Mouse (Mus musculus) midbrain, embryonic 16.5 days (tissue): Measurements from ENCODE around the gene Lpp. TPM values are rescaled to one million over a fixed set of nuclear protein-coding genes. Genes with fewer than 3 reads are reported as not detected.
A peak's percentile ranks its signal among the peaks of the same experiment; 100 is the strongest.

Experiments
- ATAC-seq: fragments of 200-750 bp; cut with Nextera tagmentation; 2 replicates; pipeline ENCODE4 v1.8.0; 2017; ENCODE audit warnings: moderate TSS enrichment
- H3K27ac ChIP-seq: fragments of 300-500 bp; sonication (generic); 2 replicates; pipeline ENCODE4 v1.5.1; 2014; ENCODE audit warnings: mild to moderate bottlenecking, low read length, mixed read lengths
- H3K27me3 ChIP-seq: fragments of 300-500 bp; sonication (generic); 2 replicates; pipeline ENCODE4 v1.6.1; 2014; ENCODE audit warnings: low read depth, low read length, mixed read lengths; ENCODE audit not compliant: control insufficient read depth, insufficient read depth
- H3K36me3 ChIP-seq: fragments of 300-500 bp; sonication (generic); 2 replicates; pipeline ENCODE4 v1.6.1; 2014; ENCODE audit warnings: mild to moderate bottlenecking, low read length, moderate library complexity, mixed read lengths; ENCODE audit not compliant: control insufficient read depth, insufficient read depth
- H3K4me1 ChIP-seq: fragments of 300-500 bp; sonication (generic); 2 replicates; pipeline ENCODE4 v1.6.1; 2014; ENCODE audit warnings: mild to moderate bottlenecking, low read length, mixed read lengths; ENCODE audit not compliant: control insufficient read depth, insufficient read depth
- H3K4me2 ChIP-seq: fragments of 300-500 bp; sonication (generic); 2 replicates; pipeline ENCODE4 v1.6.1; 2014; ENCODE audit warnings: mild to moderate bottlenecking, low read length, mixed read lengths
- H3K4me3 ChIP-seq: fragments of 300-500 bp; sonication (generic); 2 replicates; pipeline ENCODE4 v1.5.1; 2014; ENCODE audit warnings: low read depth, mild to moderate bottlenecking, low read length, moderate library complexity, mixed read lengths
- H3K9ac ChIP-seq: fragments of 300-500 bp; sonication (generic); 2 replicates; pipeline ENCODE4 v1.6.1; 2014; ENCODE audit warnings: low read depth, low read length, mixed read lengths
- H3K9me3 ChIP-seq: fragments of 300-500 bp; sonication (generic); replicated peaks from 2 replicates; pipeline ENCODE4 v1.6.1; 2014; ENCODE audit warnings: mild to moderate bottlenecking, low read length, mixed read lengths; ENCODE audit not compliant: control insufficient read depth, poor library complexity, severe bottlenecking
- WGBS: fragments of 180-500 bp; shearing (Covaris S2); extraction: QIAGEN DNeasy Blood & Tissue Kit; methylation state at CpG from one replicate; pipeline ENCODE4 v1.1.7; 2014; 5-methylcytosine and 5-hydroxymethylcytosine counted together
- polyA plus RNA-seq: library from polyadenylated mRNA; unstranded; fragments of >200 nt; fragmentation: Nextera tagmentation; extraction: Ambion mirVana; gene quantifications from 2 replicates; pipeline ENCODE4 v1.2.1, GENCODE M21; 2015

Gene Lpp
- polyA plus RNA-seq, 1 experiment from 2014 or later: 10.7 TPM

DNA sequence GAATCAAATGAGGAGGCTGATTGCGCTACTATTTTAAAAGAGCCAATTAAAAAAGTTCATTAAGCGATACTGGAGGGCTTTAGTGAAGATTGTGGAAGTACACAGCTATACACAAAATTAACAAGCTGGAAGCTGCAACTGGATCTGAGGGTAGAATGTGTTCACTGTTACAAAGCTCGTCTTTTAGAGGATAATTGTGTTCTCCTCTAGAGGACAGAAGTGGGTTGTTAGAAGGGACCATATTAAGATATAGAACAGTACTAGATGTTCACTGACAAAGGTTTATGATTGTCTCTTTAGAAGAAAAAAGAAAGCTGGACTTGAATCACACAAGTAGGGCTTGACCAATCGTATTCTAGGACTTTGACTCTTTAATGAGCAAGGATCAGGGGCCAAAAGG lies 27.4 kb upstream of the Lpp start:
- ATAC-seq: no peak
- Histone ChIP-seq H3K9ac (no peak overlapping the region), H3K4me1 (no peaks in the 10 kb centered on the region), H3K9me3 (no peaks in the 10 kb centered on the region), H3K4me2 (no peak overlapping the region), H3K4me3 (no peak overlapping the region), H3K27ac (no peak overlapping the region), H3K36me3 (no peaks in the 10 kb centered on the region), H3K27me3 (no peaks in the 10 kb centered on the region)
- WGBS: 66% methylated on average over 4 of the region's 4 CpGs

DNA sequence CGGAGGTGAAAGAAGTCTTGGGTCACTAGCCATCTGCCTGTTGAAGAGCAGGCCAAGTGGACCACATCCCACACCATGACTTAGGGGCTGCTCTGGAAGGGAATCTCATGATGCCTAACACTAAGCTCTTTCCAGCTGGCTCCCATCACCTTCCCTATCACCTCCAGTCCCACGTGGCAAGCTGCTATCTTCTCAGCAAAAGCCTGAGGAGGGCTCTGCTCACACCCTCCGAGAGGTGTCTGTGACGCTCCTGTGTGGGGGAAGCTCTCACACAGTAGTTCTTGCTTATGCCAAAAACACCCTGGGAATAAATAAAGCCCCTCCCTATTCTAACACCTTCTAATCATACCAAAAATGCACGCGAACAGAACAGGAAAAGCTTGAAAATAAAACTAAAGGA lies 26.2 kb upstream of the Lpp start:
- WGBS: 80% methylated on average over 6 of the region's 6 CpGs
- H3K4me1 ChIP-seq: no peaks in the 10 kb centered on the region
- no peak for ATAC-seq
- H3K4me2 ChIP-seq: no peak overlapping the region
- no peaks in the 10 kb centered on the region for H3K27me3 ChIP-seq
- no peaks in the 10 kb centered on the region for H3K9me3 ChIP-seq
- no peak overlapping the region for H3K27ac ChIP-seq
- no peak overlapping the region for H3K9ac ChIP-seq
- H3K4me3 ChIP-seq: no peak overlapping the region
- H3K36me3 ChIP-seq: no peaks in the 10 kb centered on the region

DNA sequence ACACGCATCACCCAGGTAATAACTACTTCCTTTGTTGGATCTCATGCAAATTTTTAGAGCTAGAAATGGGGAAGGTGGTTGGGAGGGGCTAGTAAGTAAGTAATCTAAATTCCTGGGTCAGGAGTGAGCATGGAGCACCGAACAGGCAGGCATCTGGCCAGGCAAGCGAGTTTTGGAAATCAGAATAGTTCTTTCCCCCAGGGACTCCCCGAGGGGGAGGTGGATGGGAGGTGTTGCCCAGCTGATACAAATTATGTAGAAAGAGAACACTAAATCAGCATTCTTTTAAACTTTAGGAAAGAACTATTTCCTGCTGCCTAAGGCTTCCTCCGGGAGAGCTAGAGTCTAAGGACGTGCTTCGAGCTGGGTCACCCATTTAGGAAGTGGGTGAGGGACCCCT lies 25.8 kb upstream of the Lpp start:
- 78% methylated on average over 7 of the region's 7 CpGs for WGBS
- no peak overlapping the region for H3K4me3 ChIP-seq
- no peaks in the 10 kb centered on the region for H3K4me1 ChIP-seq
- no peaks in the 10 kb centered on the region for H3K36me3 ChIP-seq
- H3K27ac ChIP-seq: no peak overlapping the region
- no peak for ATAC-seq
- no peaks in the 10 kb centered on the region for H3K9me3 ChIP-seq
- no peak overlapping the region for H3K9ac ChIP-seq
- H3K4me2 ChIP-seq: no peak overlapping the region
- no peaks in the 10 kb centered on the region for H3K27me3 ChIP-seq

DNA sequence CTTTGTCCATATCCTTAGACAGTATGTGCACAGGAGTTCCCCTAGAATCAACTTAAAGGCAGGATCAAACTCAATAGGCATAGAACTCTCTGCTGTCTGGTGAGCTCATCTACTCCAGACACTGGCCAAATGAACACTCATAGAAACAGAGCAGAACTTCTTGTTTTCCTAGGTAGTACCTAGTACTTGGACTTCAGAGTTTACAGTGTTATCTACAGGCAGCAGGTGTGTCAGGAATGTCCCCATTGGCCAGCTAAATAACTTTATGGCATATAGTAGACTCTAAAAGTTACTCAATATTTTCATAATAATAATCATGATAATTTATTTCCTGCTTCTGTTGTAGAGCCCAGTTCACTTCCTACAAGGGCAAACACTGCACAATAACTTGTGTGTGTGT lies 16.8 kb upstream of the Lpp start:
- no peak overlapping the region for H3K4me3 ChIP-seq
- H3K4me2 ChIP-seq: no peak overlapping the region
- H3K36me3 ChIP-seq: no peaks in the 10 kb centered on the region
- ATAC-seq: no peak
- H3K9me3 ChIP-seq: no peaks in the 10 kb centered on the region
- no peak overlapping the region for H3K27ac ChIP-seq
- no peaks in the 10 kb centered on the region for H3K4me1 ChIP-seq
- no peaks in the 10 kb centered on the region for H3K27me3 ChIP-seq
- H3K9ac ChIP-seq: no peak overlapping the region

DNA sequence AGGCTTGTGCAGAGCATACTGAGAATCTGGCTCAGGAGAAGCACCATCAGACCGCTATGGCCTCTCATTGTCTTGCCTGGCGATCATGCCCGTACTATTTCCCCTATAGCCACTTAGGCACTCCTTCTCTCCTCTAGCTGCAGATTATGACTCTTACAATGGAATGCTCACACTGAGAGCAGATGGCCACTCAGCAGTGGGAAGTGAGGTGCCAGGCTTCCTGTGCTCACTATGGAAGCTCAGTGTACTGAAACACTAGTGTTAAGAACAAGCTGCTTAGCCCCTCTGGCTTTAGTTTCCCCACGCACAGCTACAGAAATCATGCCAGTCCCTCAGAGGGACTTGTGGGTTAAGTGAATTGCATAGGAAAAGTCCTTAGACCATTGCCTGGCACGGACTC lies 2.7 kb upstream of the Lpp start:
- Histone ChIP-seq H3K27ac (no peak overlapping the region), H3K9ac (no peak overlapping the region), H3K4me2 (no peak overlapping the region), H3K4me1 (peaks cover 5% of the 10 kb centered on the region; the same call in 1 of the 2 replicates), H3K36me3 (no peaks in the 10 kb centered on the region), H3K4me3 (no peak overlapping the region), H3K9me3 (no peaks in the 10 kb centered on the region), H3K27me3 (no peaks in the 10 kb centered on the region; the same call in 1 of the 2 replicates)
- ATAC-seq: no peak
- WGBS: 77% methylated on average over 5 of the region's 5 CpGs

DNA sequence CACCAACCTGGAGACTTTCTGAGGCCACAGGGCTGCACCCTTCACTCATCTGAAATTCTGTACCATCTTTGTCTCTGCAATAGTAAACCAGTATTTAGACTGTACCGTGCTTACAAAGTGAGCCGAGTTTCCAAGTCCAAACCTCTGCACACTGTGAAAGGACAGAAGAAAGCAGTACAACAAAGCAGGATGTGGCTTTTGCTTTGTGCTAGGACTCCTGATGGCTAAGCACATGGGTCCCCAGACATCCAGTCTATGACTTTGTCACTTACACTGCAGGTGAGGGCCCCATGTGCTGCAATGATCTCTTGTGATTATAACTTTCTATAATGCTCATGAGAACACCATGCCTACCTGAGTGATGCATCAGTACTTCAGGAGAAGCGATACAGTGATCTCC lies 2.2 kb upstream of the Lpp start:
- Histone ChIP-seq H3K4me3 (no peak overlapping the region), H3K27ac (no peak overlapping the region), H3K9me3 (no peaks in the 10 kb centered on the region), H3K27me3 (no peaks in the 10 kb centered on the region; the same call in 1 of the 2 replicates), H3K36me3 (no peaks in the 10 kb centered on the region), H3K9ac (no peak overlapping the region), H3K4me1 (peaks cover 5% of the 10 kb centered on the region; the same call in 1 of the 2 replicates), H3K4me2 (no peak overlapping the region)
- ATAC-seq: no peak
- WGBS: 95% methylated on average over 3 of the region's 3 CpGs

DNA sequence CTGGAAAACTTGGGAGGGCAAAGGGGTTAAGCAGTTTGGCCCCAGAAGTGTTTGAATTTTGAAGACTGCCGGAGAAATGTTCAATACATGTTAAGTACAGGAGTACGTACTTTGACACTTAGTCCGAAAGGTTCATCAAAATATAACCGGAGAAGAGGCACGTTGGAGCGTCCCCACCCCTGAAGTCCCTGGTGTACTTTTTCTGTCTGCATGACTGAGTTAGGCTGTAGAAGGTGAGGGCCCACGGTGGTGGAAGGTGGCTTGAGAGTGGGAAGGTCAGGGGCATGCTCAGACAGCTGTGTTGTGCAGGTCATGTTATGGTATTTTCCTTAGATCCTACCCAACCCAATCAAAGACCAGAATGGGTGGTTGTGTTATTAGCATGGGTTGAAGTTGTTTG lies 1.4 kb upstream of the Lpp start:
- H3K4me3 ChIP-seq: no peak overlapping the region
- no peaks in the 10 kb centered on the region for H3K9me3 ChIP-seq
- 93% methylated on average over 7 of the region's 7 CpGs for WGBS
- peaks cover 5% of the 10 kb centered on the region; the same call in 1 of the 2 replicates for H3K4me1 ChIP-seq
- ATAC-seq: no peak
- H3K27me3 ChIP-seq: no peaks in the 10 kb centered on the region; the same call in 1 of the 2 replicates
- no peaks in the 10 kb centered on the region for H3K36me3 ChIP-seq
- H3K4me2 ChIP-seq: no peak overlapping the region
- no peak overlapping the region for H3K9ac ChIP-seq
- no peak overlapping the region for H3K27ac ChIP-seq

DNA sequence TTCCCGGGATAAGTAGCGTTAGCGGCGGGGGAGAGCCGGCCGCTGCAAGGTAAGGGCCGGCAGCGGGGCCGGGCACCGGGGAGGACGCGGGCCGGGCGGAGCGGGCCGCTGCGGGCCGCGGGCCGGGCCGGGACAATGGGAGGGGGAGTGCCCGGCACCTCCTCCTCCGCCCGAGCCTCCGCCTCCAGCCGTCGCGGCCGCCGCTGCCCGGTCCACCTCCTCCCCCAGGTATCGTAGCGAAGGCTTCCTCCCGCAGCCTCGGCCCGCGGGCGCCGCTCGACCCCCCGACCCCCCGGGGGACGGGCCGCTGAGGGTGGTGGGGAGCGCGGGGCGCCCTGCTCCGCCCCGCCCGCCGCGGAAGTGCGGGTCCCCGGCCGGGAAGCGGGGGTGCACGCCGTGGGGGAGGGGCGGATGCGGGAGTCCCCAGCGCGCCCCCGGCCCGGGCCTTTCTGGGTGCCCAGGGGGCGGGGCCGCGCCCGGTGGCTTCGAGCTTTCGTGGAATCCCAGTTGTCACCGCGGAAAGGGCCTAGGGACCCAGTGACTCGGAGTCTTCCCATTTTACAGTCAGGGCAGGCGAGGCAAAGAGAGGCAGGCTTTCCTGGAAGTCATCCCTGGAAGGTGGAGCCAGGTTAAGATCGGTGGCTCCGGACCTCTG lies 376 bp downstream of the Lpp start:
- Histone ChIP-seq H3K4me1 (peaks cover 5% of the 10 kb centered on the region; the same call in 1 of the 2 replicates), H3K4me3 (peak overlapping the region; percentile 80), H3K36me3 (no peaks in the 10 kb centered on the region), H3K27me3 (no peaks in the 10 kb centered on the region; the same call in 1 of the 2 replicates), H3K27ac (peak overlapping the region; percentile 75), H3K9ac (peak overlapping the region; percentile 85), H3K4me2 (peak overlapping the region; percentile 88), H3K9me3 (no peaks in the 10 kb centered on the region)
- ATAC-seq: peak; percentile 76
- under 1% methylated on average over 40 of the region's 76 CpGs for WGBS

DNA sequence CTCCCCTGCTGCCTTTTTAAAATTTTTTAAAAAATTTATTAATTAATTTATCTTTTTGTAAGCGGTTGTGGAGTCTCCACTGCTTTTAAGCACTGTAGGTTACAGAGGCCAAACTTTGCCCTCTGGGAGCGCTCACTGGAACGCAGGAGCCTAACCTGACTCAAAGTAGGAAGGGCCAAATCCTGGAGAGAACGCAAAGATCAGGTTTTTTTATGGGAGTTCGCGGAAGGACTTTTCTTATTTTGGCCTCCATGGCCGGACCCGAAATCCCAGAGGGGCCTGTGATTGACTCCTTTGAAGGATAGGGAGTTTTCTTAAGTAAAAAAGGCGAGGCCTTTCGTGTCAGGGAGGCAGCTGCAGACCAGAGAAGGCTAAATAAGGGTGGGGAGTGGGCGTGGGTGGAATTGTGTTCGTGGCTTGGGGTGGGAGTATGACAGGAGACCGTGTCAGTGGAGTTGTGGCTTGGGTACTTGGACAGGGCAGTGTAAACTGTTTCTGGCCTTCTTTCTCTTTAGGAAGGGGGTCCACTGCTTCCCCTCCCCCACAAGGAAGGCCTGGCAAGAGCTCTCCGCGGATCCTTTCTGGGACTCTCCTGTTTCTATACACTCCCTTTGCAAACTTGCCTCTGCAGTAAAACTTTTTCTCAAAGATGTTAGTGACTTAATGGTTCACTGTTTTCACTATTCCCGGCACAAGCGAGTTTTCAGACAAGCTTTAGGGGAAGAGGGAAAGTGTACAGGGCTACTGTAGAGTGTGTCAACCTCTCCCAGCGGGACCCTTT lies 1.1 kb downstream of the Lpp start:
- ATAC-seq: no peak
- no peaks in the 10 kb centered on the region for H3K36me3 ChIP-seq
- H3K27ac ChIP-seq: no peak overlapping the region
- H3K9ac ChIP-seq: peak overlapping the region; percentile 85
- H3K4me2 ChIP-seq: peak overlapping the region; percentile 88
- 15% methylated on average over 18 of the region's 18 CpGs for WGBS
- H3K4me1 ChIP-seq: peaks cover 5% of the 10 kb centered on the region; the same call in 1 of the 2 replicates
- H3K27me3 ChIP-seq: no peaks in the 10 kb centered on the region; the same call in 1 of the 2 replicates
- H3K4me3 ChIP-seq: peak overlapping the region; percentile 80
- H3K9me3 ChIP-seq: no peaks in the 10 kb centered on the region
